ENCODE assay signal across 8 mouse cellular contexts in the genomic region with DNA sequence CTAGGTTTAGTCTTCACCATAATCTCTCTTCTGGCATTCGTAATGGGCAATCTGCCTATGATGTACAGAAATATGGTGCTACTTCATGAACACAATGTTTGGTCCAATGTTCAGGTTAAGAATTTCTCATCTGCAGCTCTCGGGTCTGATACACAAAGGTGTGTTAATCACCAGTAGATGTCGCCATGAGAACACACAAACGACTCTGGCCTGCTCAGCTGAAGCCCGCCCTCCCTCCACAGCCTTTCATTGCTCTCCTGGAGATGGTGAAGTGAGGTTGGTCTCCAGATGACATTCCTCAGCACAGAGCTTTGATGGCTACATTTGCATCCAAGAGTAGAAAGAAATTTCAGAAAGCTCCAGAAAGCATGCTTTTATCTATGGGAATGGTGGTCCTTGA.
DNase-seq lines count a peak whose midpoint lies in the region; ATAC-seq and TF ChIP-seq lines count a peak whose summit lies in the region.

No protein-coding gene starts in this region.

- no peak overlapping the region for H3K4me2 ChIP-seq in midbrain, postnatal 0 days (ENCODE audit: low read depth, low read length, poor library complexity, severe bottlenecking)

- DNase-seq in adrenal gland, postnatal 10 days, result peak; percentile 36
- no peak for DNase-seq in adrenal gland, postnatal 25 days
- DNase-seq in A20 (ENCODE audit: low read depth, low spot score), result peak; percentile 64
- DNase-seq in cerebellum, postnatal 14 days, result peak; percentile 61 to 62
- peak; percentile 15 for DNase-seq in heart, postnatal 4 days
- peak; percentile 10 to 48 for DNase-seq in left cerebral cortex, postnatal 25 days (ENCODE audit: low spot score in 2 of 2)
- DNase-seq in midbrain, postnatal 0 days (ENCODE audit: low spot score), result peak; percentile 90
- DNase-seq in thymus, adult 18-20 months, result no peak

- H3K27me3 ChIP-seq in midbrain, postnatal 0 days (ENCODE audit: insufficient read depth, low read length), result no peaks in the 10 kb centered on the region

- peak; percentile 87 for ATAC-seq in midbrain, postnatal 0 days (ENCODE audit: low FRiP score)

- no peaks in the 10 kb centered on the region for H3K9me3 ChIP-seq in midbrain, postnatal 0 days (ENCODE audit: low read length)

- TF ChIP-seq CTCF in midbrain, postnatal 0 days (IDR thresholded peaks at IDR 0.05), result peak; percentile 94

- intact Hi-C loops in left cerebral cortex, postnatal 25 days (cut with DNase I), result loop anchor here (1.0 kb wide), 3 partner anchors 51 to 469 kb away; no protein-coding TSS in a partner anchor

- no peak overlapping the region for H3K4me3 ChIP-seq in midbrain, postnatal 0 days (ENCODE audit: low read depth, low read length)

- no peaks in the 10 kb centered on the region for H3K4me1 ChIP-seq in midbrain, postnatal 0 days (ENCODE audit: insufficient read depth, low read length)

- H3K27ac ChIP-seq in midbrain, postnatal 0 days (ENCODE audit: low read depth, low read length), result no peak overlapping the region

- no peak overlapping the region for H3K9ac ChIP-seq in midbrain, postnatal 0 days (replicated peaks; ENCODE audit: low read length, poor library complexity, severe bottlenecking)

- WGBS in midbrain, postnatal 0 days, result 6% methylated on average over 5 of the region's 5 CpGs

- no peaks in the 10 kb centered on the region for H3K36me3 ChIP-seq in midbrain, postnatal 0 days (ENCODE audit: insufficient read depth, low read length)

Comparison
In these comparisons a context has a peak if more than half of its experiments do, and no peak if none do; other contexts are left out.
1. DNase-seq: peak in adrenal gland, postnatal 10 days (single experiment), A20 (single experiment), cerebellum, postnatal 14 days (2 of 2), heart, postnatal 4 days (single experiment), left cerebral cortex, postnatal 25 days (2 of 2) and midbrain, postnatal 0 days (single experiment); none in adrenal gland, postnatal 25 days (single experiment) and thymus, adult 18-20 months (0 of 2).